Mouse (Mus musculus) hindbrain, postnatal 0 days (tissue): Measurements from ENCODE around the gene Gm12800. TPM values are rescaled to one million over a fixed set of nuclear protein-coding genes. Genes with fewer than 3 reads are reported as not detected.
"Not testable (repeated sequence)": the region's sequence is repeated elsewhere in the genome, so short reads cannot be mapped to it uniquely, and the experiment has no call there.

Source experiments
- ATAC-seq: fragments of 200-750 bp; cut with Nextera tagmentation; 2 replicates; pipeline ENCODE4 v1.8.0; 2017; ENCODE audit warnings: mild to moderate bottlenecking, moderate TSS enrichment, moderate library complexity
- DNase-seq: peaks from one replicate; pipeline ENCODE4 v3.0.0-alpha.2; 2015; ENCODE audit warnings: low spot score
- H3K27ac ChIP-seq: fragments of 300-500 bp; sonication (generic); 2 replicates; pipeline ENCODE4 v1.5.1; 2014; ENCODE audit warnings: mild to moderate bottlenecking
- H3K27me3 ChIP-seq: fragments of 300-500 bp; sonication (generic); 2 replicates; pipeline ENCODE4 v1.6.1; 2014; ENCODE audit warnings: low read length, mixed read lengths; ENCODE audit not compliant: insufficient read depth
- H3K36me3 ChIP-seq: fragments of 300-500 bp; sonication (generic); 2 replicates; pipeline ENCODE4 v1.6.1; 2014; ENCODE audit warnings: low read length, mixed read lengths; ENCODE audit not compliant: insufficient read depth
- H3K4me1 ChIP-seq: fragments of 300-500 bp; sonication (generic); 2 replicates; pipeline ENCODE4 v1.6.1; 2014; ENCODE audit warnings: antibody characterized with exemption, low read length, mixed read lengths; ENCODE audit not compliant: insufficient read depth
- H3K4me2 ChIP-seq: fragments of 300-500 bp; sonication (generic); 2 replicates; pipeline ENCODE4 v1.6.1; 2014; ENCODE audit warnings: low read depth, mild to moderate bottlenecking, low read length, moderate library complexity, mixed read lengths
- H3K4me3 ChIP-seq: fragments of 300-500 bp; sonication (generic); 2 replicates; pipeline ENCODE4 v1.5.1; 2014; ENCODE audit warnings: low read length
- H3K9ac ChIP-seq: fragments of 300-500 bp; sonication (generic); replicated peaks from 2 replicates; pipeline ENCODE4 v1.6.1; 2014; ENCODE audit warnings: mild to moderate bottlenecking, low read length, moderate library complexity, mixed read lengths
- H3K9me3 ChIP-seq: fragments of 300-500 bp; sonication (generic); 2 replicates; pipeline ENCODE4 v1.6.1; 2016; ENCODE audit warnings: low read length, mixed read lengths
- CTCF ChIP-seq: IDR thresholded peaks from 2 replicates; pipeline ENCODE4 v1.5.1; 2016; ENCODE audit warnings: antibody characterized with exemption, control low read depth, low read depth
- WGBS: fragments of 180-500 bp; shearing (Covaris S2); extraction: QIAGEN DNeasy Blood & Tissue Kit; methylation state at CpG from one replicate; pipeline ENCODE4 v1.1.7; 2014; 5-methylcytosine and 5-hydroxymethylcytosine counted together
- polyA plus RNA-seq: library from polyadenylated mRNA; unstranded; fragments of >200 nt; fragmentation: Nextera tagmentation; extraction: Ambion mirVana; gene quantifications from 2 replicates; pipeline ENCODE4 v1.2.1, GENCODE M21; 2015
- total RNA-seq: library from RNA; depleted of rRNA; stranded (reverse); fragments of >200 nt; gene quantifications from 2 replicates; pipeline ENCODE4 v1.2.3, GENCODE M21; 2014; rRNA removed

Gene Gm12800
- total and polyA plus RNA-seq, 2 experiments from 2014 or later: not detected

- Histone ChIP-seq H3K4me3 (no peak within 1 kb of the TSS), H3K4me1 (no peaks in the 10 kb centered on the region), H3K9ac (no peak within 1 kb of the TSS), H3K9me3 (no peaks in the 10 kb centered on the region), H3K27me3 (no peaks in the 10 kb centered on the region), H3K4me2 (no peak within 1 kb of the TSS), H3K27ac (no peak within 1 kb of the TSS), H3K36me3 (no peaks in the 10 kb centered on the region)
- no peak for TF ChIP-seq CTCF
- WGBS: 84% methylated on average over 7 of the region's 7 CpGs
- DNase-seq (no peak), ATAC-seq (no peak)
These were observed 15.1 kb upstream of the Gm12800 start, which contains the start of gene C130073F10Rik for GRCm38 (mm10) chr4:101893656-101894420. Gene C130073F10Rik, minus strand, starts transcription at chr4:101893789.

- not testable (repeated sequence) for DNase-seq, H3K9ac ChIP-seq, H3K4me1 ChIP-seq, H3K9me3 ChIP-seq, H3K36me3 ChIP-seq, H3K4me2 ChIP-seq, ATAC-seq, H3K27ac ChIP-seq, H3K4me3 ChIP-seq, H3K27me3 ChIP-seq
- WGBS: 86% methylated on average over 2 of the region's 2 CpGs
These were observed 31.2 kb downstream of the Gm12800 start, which contains the start of gene Gm12794 for GRCm38 (mm10) chr4:101940107-101940506. Gene Gm12794, plus strand, starts transcription at chr4:101940407.

Other genes starting within 250 kb of the Gm12800 start
- gene Lepr, start 191.7 kb upstream of the Gm12800 start, total RNA-seq: 4.3 and 6.6 TPM in 2 replicates
- 3.7 and 3.8 TPM in 2 replicates for gene Lepr, start 191.7 kb upstream of the Gm12800 start, polyA plus RNA-seq
- gene B020004J07Rik, start 65.1 kb upstream of the Gm12800 start, total RNA-seq: not detected in 2 replicates
- gene B020004J07Rik, start 65.1 kb upstream of the Gm12800 start, polyA plus RNA-seq: not detected in 2 replicates
- not detected in 2 replicates for gene C130073F10Rik, start 15.3 kb upstream of the Gm12800 start, total RNA-seq
- not detected in 2 replicates for gene C130073F10Rik, start 15.3 kb upstream of the Gm12800 start, polyA plus RNA-seq
- gene Gm12794, start 31.3 kb downstream of the Gm12800 start, total RNA-seq: not detected in 2 replicates
- not detected in 2 replicates for gene Gm12794, start 31.3 kb downstream of the Gm12800 start, polyA plus RNA-seq
- gene Gm12790, start 71.9 kb downstream of the Gm12800 start, total RNA-seq: not detected in 2 replicates
- gene Gm12790, start 71.9 kb downstream of the Gm12800 start, polyA plus RNA-seq: not detected in 2 replicates
- not detected in 2 replicates for gene Gm12789, start 77.5 kb downstream of the Gm12800 start, total RNA-seq
- not detected in 2 replicates for gene Gm12789, start 77.5 kb downstream of the Gm12800 start, polyA plus RNA-seq
- 62.5 and 64.7 TPM in 2 replicates for gene Pde4b, start 178.4 kb downstream of the Gm12800 start, total RNA-seq
- gene Pde4b, start 178.4 kb downstream of the Gm12800 start, polyA plus RNA-seq: 46.2 and 46.8 TPM in 2 replicates